Mouse (Mus musculus) urinary bladder, postnatal 36 days (tissue): Measurements from ENCODE around the gene Ranbp3.
"Not testable (repeated sequence)": the region's sequence is repeated elsewhere in the genome, so short reads cannot be mapped to it uniquely, and the experiment has no call there.

Experiments
- DNase-seq, 2 experiments: peaks; one replicate each; pipeline ENCODE4 v3.0.0; 2022; ENCODE audit warnings: low spot score in 2 of 2, mixed read lengths in 1 of 2

Gene Ranbp3

GRCm38 (mm10) chr17:56672941-56673646 is at the start of gene Ranbp3:
TSS of gene Ranbp3 (plus strand) at chr17:56673294.
- DNase-seq, result peak; percentile 96 to 99

DNA sequence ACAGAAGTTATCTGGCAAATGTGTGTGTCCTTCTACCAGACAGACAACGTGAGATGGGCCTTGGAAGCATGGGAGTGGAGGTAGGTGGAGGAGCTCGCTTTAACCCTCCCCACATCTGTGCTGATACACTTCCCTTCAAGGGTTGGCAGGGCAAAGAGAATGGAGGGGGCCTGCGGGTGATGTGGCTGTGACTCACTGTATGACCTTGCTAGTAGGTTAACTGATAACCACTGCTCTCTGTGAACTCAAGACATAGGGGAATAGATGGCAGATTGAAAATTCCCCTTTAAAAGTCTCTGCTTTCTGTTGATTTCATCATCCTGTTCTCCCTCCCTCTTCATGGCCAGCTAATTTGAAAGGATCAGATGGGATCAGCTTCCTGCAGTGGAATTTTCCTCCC is 47.6 kb upstream of the Ranbp3 start:
- no peak for DNase-seq

DNA sequence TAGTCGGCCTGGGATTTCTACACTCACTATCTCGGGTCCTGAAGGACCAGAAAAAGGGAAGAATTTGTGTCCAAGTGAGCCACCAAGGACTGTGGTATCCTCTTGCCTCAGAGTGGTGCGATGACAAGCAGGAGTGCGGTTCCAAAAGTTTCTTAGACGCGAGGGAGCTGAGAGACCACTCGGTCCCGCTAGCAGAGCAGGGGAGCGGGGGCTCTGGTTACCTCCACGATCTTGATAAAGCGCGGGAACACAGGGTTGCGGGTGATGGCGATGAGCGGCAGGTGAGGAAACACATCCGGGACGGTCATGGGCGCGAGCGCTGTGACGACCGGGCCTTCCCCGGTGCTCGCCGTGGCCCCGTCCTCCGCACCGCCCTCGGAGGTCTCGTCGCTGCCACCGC is 46.8 kb upstream of the Ranbp3 start:
- DNase-seq, result no peak

- peak; percentile 97 for DNase-seq
Observed at GRCm38 (mm10) chr17:56626754-56627470, 46.2 kb upstream of the Ranbp3 start, which contains the start of gene Lonp1. TSS of gene Lonp1 (minus strand) at chr17:56626887.

- DNase-seq, result peak in 1 of 2 experiments; percentile 56
Observed at GRCm38 (mm10) chr17:56627530-56628277, 45.4 kb upstream of the Ranbp3 start, which contains the start of gene Catsperd. TSS of gene Catsperd (plus strand) at chr17:56628143.

- DNase-seq, result not testable (repeated sequence)
Observed at GRCm38 (mm10) chr17:56629800-56630781, 43.0 kb upstream of the Ranbp3 start.

DNA sequence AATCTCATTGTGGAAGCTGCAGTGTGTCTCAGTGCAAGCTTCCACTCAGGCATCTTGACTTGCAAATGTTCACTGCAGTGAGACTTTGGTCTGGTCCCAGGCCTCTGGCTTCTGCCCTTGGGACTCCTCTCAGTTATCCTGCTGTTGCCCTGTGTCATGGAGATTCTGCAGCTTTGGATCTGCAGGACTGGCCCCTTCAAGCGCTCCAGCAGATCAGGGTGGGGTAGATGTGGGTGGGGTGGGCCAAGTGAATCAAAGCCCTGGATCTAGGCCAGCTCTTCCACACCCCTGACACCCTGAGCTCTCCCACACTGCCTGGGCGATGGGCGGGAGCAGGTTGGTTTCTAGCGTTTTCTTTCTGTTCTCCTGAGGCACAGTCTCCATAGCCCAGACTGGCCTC is 41.3 kb upstream of the Ranbp3 start:
- no peak for DNase-seq

GRCm38 (mm10) chr17:56634023-56634422 is 39.1 kb upstream of the Ranbp3 start:
- DNase-seq, result no peak

DNA sequence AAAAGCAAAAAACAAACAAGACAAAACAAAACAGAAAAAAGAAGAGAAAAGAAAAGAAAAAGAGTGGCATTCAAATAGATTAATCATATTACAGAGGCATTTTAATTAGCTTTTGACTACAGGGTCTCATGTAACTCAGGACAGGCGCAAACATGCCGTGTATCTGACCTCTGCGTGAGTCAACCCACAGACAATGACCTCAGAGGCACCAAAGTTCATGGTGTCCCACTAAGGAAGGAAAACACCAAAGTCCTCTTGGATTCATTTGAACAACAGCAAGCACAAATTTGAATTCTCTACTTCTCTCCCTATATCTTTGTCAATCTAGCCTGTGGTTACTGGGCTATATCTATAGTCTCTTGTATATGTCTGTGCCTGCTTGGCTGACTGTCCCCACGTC is 29.9 kb upstream of the Ranbp3 start:
- no peak for DNase-seq

DNA sequence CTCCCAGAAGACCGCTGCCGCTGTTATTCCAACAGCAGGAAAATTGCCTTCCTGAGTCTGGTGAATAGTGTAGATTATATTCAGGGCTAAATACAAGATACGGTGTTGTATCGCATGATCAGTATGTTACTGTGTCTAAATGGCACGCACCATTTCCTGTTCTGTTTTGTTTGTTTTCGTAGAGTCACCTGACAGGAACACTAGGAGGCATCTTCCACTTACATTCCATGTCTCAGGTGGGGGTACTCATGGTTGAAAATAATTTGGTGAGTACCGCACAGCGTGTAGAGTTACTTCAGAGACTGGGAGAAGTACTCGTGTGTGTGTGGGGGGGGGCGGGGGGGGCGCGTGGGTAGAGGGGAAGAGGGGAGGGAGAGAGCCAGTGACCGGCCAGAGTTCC is 25.5 kb upstream of the Ranbp3 start:
- DNase-seq, result no peak

DNA sequence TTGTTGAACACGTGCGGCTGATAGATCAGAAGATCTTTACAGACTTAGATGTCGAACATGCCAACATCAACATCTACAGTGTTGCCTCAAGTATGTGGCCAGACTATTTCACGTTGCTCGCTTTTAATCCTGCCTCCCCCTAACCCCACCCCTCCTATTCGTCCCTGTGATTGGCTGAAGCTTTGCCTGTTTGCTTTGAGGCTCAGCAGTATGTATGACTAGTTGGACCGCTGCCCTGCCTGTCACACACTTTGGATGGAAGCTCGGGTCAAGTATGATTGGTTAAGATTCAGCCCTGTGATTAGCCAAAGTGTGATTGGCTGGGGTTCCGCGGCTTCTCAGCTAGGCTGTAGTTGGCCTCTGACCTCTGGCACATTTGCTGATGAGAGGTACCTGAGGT is 21.3 kb upstream of the Ranbp3 start:
- no peak for DNase-seq

DNA sequence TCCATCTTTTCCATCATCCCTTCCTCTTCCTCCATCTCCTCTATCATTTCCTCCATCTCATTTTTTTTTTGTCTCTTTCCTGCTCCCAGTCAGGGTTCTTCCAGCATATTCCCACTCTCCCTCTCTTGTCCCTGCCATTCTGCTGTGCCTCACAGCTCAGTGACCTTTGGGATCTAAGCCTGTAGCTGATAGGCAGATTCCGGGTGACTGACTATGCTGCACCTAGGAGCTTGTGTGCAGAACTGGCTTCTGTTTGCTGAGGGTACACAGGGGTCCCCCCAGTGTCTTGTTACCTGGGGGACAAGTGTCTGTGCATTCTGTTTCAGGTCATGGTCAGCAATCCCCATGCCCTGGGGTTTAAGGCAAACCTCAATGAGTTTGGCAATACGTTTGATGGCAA is 18.3 kb upstream of the Ranbp3 start:
- no peak for DNase-seq

DNA sequence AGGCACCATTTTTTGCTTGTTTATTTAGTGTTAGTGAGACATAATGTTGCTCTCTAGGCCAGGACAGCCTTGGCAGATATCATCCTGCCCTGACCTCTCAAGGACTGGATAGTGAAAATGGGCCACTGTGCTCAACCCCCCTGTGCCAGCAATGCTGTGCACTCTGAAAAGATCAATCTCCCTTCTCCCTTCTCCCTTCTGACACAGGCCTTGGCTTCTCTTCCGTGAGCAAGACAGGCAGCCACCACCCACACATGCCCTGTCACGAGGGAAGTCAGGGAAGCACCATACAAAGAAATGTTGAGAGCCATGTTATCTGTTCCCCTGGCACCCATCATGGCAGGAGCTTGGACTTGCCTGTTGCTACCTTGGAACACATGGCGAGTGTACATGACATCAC is 17.8 kb upstream of the Ranbp3 start:
- DNase-seq, result no peak

DNA sequence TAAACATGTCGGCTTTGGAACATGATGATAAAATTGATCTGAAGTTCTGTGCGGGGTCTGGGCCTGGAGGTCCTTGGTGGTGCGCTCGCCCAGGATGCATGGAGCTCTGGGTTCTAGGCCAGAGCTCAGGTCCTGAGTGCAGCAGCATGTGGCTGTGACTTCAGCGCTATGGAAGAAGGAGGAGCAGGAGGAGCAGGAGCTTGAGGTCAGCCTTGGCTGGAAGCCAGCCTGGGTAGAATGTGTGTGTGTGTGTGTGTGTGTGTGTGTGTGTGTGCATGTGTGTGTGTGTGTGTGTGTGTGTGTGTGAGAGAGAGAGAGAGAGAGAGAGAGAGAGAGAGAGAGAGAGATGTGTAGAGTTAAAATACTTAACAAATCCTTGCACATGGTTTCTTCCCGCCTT is 16.9 kb upstream of the Ranbp3 start:
- DNase-seq, result no peak

DNA sequence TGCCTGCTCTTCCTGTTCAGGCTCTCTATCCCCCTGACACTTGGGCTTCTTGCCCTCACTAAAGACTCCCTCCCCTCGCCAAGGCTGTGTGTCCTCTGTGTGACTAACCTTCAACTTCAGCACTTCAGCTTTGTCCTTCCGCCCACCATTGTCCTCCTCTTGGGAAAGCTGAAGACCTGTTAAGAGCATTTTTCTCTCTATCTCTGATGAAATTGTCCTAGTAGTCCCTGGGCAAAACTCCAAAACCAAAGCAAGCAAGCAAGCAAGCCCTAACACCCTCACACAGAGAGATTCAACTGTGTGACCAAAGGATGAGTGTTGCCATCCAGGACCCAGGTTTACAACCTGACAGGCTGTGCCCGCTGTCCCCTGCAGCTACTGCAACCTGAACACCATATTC is 9.4 kb upstream of the Ranbp3 start:
- DNase-seq, result no peak

GRCm38 (mm10) chr17:56664333-56664732 is 8.8 kb upstream of the Ranbp3 start:
- DNase-seq, result no peak

DNA sequence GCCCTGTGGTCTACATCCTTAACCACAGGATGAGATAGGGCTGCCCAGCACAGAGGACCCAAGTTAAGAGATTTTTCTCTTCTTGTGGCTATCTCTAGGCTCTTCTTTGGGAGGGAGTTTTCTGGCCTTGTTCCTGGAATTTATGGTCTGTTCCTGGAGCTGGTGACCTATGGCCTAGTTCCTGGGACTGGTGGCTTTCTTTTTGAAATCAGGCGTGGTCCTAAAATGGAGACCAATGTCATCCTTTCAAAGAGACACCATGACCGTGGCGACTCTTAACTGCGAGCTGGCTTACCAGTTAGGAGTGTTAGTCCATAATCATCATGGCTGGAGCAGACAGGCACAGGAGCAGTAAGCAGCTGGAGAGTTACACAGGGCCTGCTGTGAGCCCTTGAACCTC is 6.7 kb upstream of the Ranbp3 start:
- no peak for DNase-seq

GRCm38 (mm10) chr17:56667591-56667990 is 5.5 kb upstream of the Ranbp3 start:
- no peak for DNase-seq

DNA sequence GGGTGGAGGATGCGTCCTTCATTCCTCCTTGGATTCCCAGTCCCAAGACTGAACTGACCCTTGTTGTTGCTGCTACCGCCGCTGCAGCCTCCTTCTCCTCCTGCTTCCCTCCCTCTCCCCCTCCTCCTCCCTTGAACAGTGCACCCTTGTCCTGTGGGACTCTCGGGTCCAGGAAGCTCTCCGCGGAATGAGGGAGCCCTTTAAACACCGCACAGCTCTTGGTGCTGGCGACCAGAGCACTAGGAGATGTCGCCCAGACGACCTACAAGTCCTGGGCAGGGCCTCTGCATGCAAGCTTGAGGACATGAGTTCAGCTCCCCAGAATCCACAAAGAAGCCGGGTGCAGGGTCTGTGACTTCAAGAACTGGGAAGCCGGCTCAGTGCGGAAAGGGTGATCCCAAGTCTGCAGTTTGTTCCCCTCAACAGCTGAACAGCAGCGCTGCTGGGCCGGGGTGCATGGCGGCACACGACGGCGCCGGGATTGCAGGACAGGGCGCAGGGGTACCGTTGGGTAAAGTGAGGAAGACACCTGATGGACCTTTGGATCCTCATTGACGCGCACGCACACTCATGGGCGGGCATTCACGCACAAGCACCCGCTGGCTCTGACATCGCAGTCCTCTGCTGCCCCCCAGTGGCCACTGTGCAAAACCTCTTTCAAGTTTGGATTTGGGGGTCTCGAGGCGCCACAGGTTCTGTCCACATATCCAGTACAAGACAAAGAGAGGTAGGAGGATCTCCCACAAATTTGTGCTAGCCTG is 4.5 kb upstream of the Ranbp3 start:
- DNase-seq, result peak; percentile 71 to 78

DNA sequence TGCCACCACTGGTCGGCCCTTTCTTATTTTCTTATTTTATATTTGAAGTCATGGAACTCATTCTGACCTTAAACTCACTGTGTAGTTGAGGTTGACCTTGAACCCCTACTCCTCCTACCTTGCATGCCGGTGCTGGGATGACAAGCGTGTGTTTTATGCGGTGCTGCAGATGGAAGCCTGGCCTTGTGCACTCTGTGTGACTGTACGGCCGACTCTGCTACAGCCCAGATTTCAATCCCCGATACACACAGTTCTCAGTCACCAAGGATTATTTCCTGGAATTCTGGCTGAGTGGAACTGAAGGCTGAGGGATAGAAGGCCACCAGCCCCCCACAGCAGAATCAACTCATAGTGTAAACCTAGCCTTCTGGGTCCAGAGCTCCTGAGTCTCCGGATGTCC is 3.3 kb upstream of the Ranbp3 start:
- DNase-seq, result no peak
